Comparison of ENCODE assay signal across 11 mouse cellular contexts in the genomic region with DNA sequence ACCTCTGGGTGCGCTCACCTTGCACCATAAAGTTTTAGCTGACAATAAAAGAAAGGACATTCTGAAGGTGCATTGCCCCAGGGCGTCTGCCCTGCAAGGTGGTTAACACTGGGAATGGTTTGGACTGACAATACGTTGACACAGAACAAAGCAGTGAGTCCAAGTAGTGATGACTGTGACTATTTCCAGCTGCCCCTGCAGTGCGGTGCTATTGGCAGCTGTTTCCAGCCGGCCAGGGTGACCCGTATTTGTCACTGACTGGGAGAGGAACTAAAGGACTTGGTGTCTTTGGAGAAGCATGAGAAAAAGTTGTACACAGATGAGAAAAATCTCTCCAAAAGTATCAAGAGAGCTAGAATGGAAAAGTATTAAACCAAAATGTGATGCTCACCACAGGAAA. TPM values are rescaled to one million over a fixed set of nuclear protein-coding genes. Genes with fewer than 3 reads are reported as not detected.
DNase-seq lines count a peak whose midpoint lies in the region.
"Had no signal": no experiment of that assay in that cellular context is flagged by ENCODE, and none has a peak within 500 bp of the region (broad histone marks: within the 10 kb centered on the region; RNA-seq: fewer than 3 reads in every experiment).

No protein-coding gene starts in this region.

- DNase-seq in kidney, postnatal 25 days, result peak; percentile 7 to 46
- DNase-seq in kidney, adult 18-20 months, result no peak
- DNase-seq in brain, adult 2 months (ENCODE audit: low read depth, low spot score), result peak; percentile 11
- DNase-seq in heart, postnatal 14 days, result peak; percentile 54 to 59
- DNase-seq in lung, postnatal 36 days, result peak; percentile 37
- no peak for DNase-seq in ovary, postnatal 14 days (ENCODE audit: low spot score)
- no peak for DNase-seq in thymus, postnatal 10 days (ENCODE audit: low spot score in 2 of 2)
- DNase-seq: cerebellum, postnatal 36 days; gastrocnemius, postnatal 14 days; thymus, adult 18-20 months had no signal

- intact Hi-C loops in heart, postnatal 14 days (cut with DNase I), result no loop called here

RNA-seq across cellular contexts. Expression of gene Vtcn1, which starts 52.0 kb away (rescaled TPM):
- under 1 TPM; 0.37 to 0.50 TPM for total RNA-seq in heart, postnatal 14 days (2021)
- total RNA-seq: layer of hippocampus, adult 8-10 months had no signal

Comparison
In these comparisons a context has a peak if more than half of its experiments do, and no peak if none do; other contexts are left out.
1. DNase-seq: peak in kidney, postnatal 25 days (2 of 2), brain, adult 2 months (single experiment), heart, postnatal 14 days (2 of 2) and lung, postnatal 36 days (single experiment); none in kidney, adult 18-20 months (single experiment), ovary, postnatal 14 days (single experiment) and thymus, postnatal 10 days (0 of 2).